Mouse (Mus musculus): ENCODE measurements around the gene Arih1. TPM values are rescaled to one million over a fixed set of nuclear protein-coding genes. Genes with fewer than 3 reads are reported as not detected.

Gene Arih1
- 38.1 TPM for polyA plus RNA-seq (2012; fragmentation: generic; extraction: Trizol)

- Histone ChIP-seq H3K4me2 (ENCODE audit: low read depth) (peak within 1 kb of the TSS; percentile 86), H3K4me3 (peak within 1 kb of the TSS; percentile 81), H3K36me3 (ENCODE audit: control insufficient read depth, insufficient read depth) (no peaks in the 10 kb centered on the region), H3K27me3 (ENCODE audit: control insufficient read depth, insufficient read depth, insufficient read length) (no peaks in the 10 kb centered on the region), H3ac (ENCODE audit: control insufficient read depth, insufficient read length) (peak within 1 kb of the TSS; percentile 97), H3K79me2 (ENCODE audit: control insufficient read depth, insufficient read depth) (peaks cover 43% of the 10 kb centered on the region)
- TF ChIP-seq E2F4 (IDR thresholded peaks at IDR 0.05; ENCODE audit: insufficient read depth): no peak
- no peak for TF ChIP-seq MAX (IDR thresholded peaks at IDR 0.05; ENCODE audit: low read depth)
- TF ChIP-seq REST (IDR thresholded peaks at IDR 0.05; ENCODE audit: insufficient read depth, insufficient read length): peak; percentile 53
- peak; percentile 96 for TF ChIP-seq POLR2A (IDR thresholded peaks at IDR 0.05; ENCODE audit: insufficient read length, low read depth)
- peak; percentile 86 for TF ChIP-seq SRF (IDR thresholded peaks at IDR 0.05; ENCODE audit: control insufficient read depth, insufficient read length, low read depth)
- TF ChIP-seq POLR2AphosphoS2 (IDR thresholded peaks at IDR 0.05; ENCODE audit: insufficient read length, low read depth): peak; percentile 99
- no peak for TF ChIP-seq TCF12 (IDR thresholded peaks at IDR 0.05; ENCODE audit: insufficient read depth, poor library complexity, severe bottlenecking)
- TF ChIP-seq MYOG (IDR thresholded peaks at IDR 0.05; ENCODE audit: control insufficient read depth in 1 of 3, insufficient read depth in 1 of 3, insufficient read length in 2 of 3, low read depth in 2 of 3): peak in 2 of 3 experiments; percentile 6 to 33
- TF ChIP-seq MYOD1 (IDR thresholded peaks at IDR 0.05; ENCODE audit: control insufficient read depth in 1 of 3, insufficient read length in 2 of 3, low read depth in 2 of 3): peak in 2 of 3 experiments; percentile 18 to 43
- TF ChIP-seq CEBPB (IDR thresholded peaks at IDR 0.05; ENCODE audit: insufficient read depth, poor library complexity, severe bottlenecking): no peak
- TF ChIP-seq TCF3 (IDR thresholded peaks at IDR 0.05; ENCODE audit: insufficient read length, low read depth): no peak
- TF ChIP-seq USF1 (IDR thresholded peaks at IDR 0.05; ENCODE audit: low read depth): no peak
Observed at GRCm38 (mm10) chr9:59486549-59487065, at the start of gene Arih1. Arih1 (minus strand) TSS chr9:59486618.

- peak; percentile 75 to 93 (median 92) for TF ChIP-seq MYOD1 (IDR thresholded peaks at IDR 0.05; ENCODE audit: control insufficient read depth in 1 of 3, insufficient read length in 2 of 3, low read depth in 2 of 3)
- TF ChIP-seq USF1 (IDR thresholded peaks at IDR 0.05; ENCODE audit: low read depth): no peak
- peak; percentile 55 for TF ChIP-seq TCF3 (IDR thresholded peaks at IDR 0.05; ENCODE audit: insufficient read length, low read depth)
- TF ChIP-seq CEBPB (IDR thresholded peaks at IDR 0.05; ENCODE audit: insufficient read depth, poor library complexity, severe bottlenecking): peak; percentile 89
- TF ChIP-seq MAX (IDR thresholded peaks at IDR 0.05; ENCODE audit: low read depth): no peak
- peak; percentile 51 to 90 (median 87) for TF ChIP-seq MYOG (IDR thresholded peaks at IDR 0.05; ENCODE audit: control insufficient read depth in 1 of 3, insufficient read depth in 1 of 3, insufficient read length in 2 of 3, low read depth in 2 of 3)
- TF ChIP-seq REST (IDR thresholded peaks at IDR 0.05; ENCODE audit: insufficient read depth, insufficient read length): no peak
- TF ChIP-seq SRF (IDR thresholded peaks at IDR 0.05; ENCODE audit: control insufficient read depth, insufficient read length, low read depth): peak; percentile 36
- peak; percentile 59 for TF ChIP-seq TCF12 (IDR thresholded peaks at IDR 0.05; ENCODE audit: insufficient read depth, poor library complexity, severe bottlenecking)
- TF ChIP-seq E2F4 (IDR thresholded peaks at IDR 0.05; ENCODE audit: insufficient read depth): no peak
- peak; percentile 27 for TF ChIP-seq POLR2A (IDR thresholded peaks at IDR 0.05; ENCODE audit: insufficient read length, low read depth)
- no peak for TF ChIP-seq POLR2AphosphoS2 (IDR thresholded peaks at IDR 0.05; ENCODE audit: insufficient read length, low read depth)
- no peaks in the 10 kb centered on the region for H3K27me3 ChIP-seq (ENCODE audit: control insufficient read depth, insufficient read depth, insufficient read length)
- no peaks in the 10 kb centered on the region for H3K36me3 ChIP-seq (ENCODE audit: control insufficient read depth, insufficient read depth)
- H3K79me2 ChIP-seq (ENCODE audit: control insufficient read depth, insufficient read depth): no peaks in the 10 kb centered on the region
- no peak overlapping the region for H3ac ChIP-seq (ENCODE audit: control insufficient read depth, insufficient read length)
- peak overlapping the region; percentile 56 for H3K4me2 ChIP-seq (ENCODE audit: low read depth)
- H3K4me3 ChIP-seq: no peak overlapping the region
Observed at GRCm38 (mm10) chr9:59533889-59534288, 47.5 kb upstream of the Arih1 start.

- H3K4me3 ChIP-seq: no peak overlapping the region
- TF ChIP-seq MAX (IDR thresholded peaks at IDR 0.05; ENCODE audit: low read depth) (no peak), E2F4 (IDR thresholded peaks at IDR 0.05; ENCODE audit: insufficient read depth) (no peak), USF1 (IDR thresholded peaks at IDR 0.05; ENCODE audit: low read depth) (no peak), REST (IDR thresholded peaks at IDR 0.05; ENCODE audit: insufficient read depth, insufficient read length) (no peak)
- H3K79me2 ChIP-seq (ENCODE audit: control insufficient read depth, insufficient read depth): no peaks in the 10 kb centered on the region
- H3K36me3 ChIP-seq (ENCODE audit: control insufficient read depth, insufficient read depth): no peaks in the 10 kb centered on the region
- no peak overlapping the region for H3ac ChIP-seq (ENCODE audit: control insufficient read depth, insufficient read length)
- peak overlapping the region; percentile 53 for H3K4me2 ChIP-seq (ENCODE audit: low read depth)
- H3K27me3 ChIP-seq (ENCODE audit: control insufficient read depth, insufficient read depth, insufficient read length): no peaks in the 10 kb centered on the region
Observed at GRCm38 (mm10) chr9:59533422-59533821, 47.0 kb upstream of the Arih1 start.

- no peak for TF ChIP-seq TCF12 (IDR thresholded peaks at IDR 0.05; ENCODE audit: insufficient read depth, poor library complexity, severe bottlenecking)
- no peak for TF ChIP-seq MYOG (IDR thresholded peaks at IDR 0.05; ENCODE audit: control insufficient read depth in 1 of 3, insufficient read depth in 1 of 3, insufficient read length in 2 of 3, low read depth in 2 of 3)
- TF ChIP-seq POLR2A (IDR thresholded peaks at IDR 0.05; ENCODE audit: insufficient read length, low read depth): no peak
- no peak for TF ChIP-seq USF1 (IDR thresholded peaks at IDR 0.05; ENCODE audit: low read depth)
- H3K4me2 ChIP-seq (ENCODE audit: low read depth): no peak overlapping the region
- H3K4me3 ChIP-seq: no peak overlapping the region
- no peak overlapping the region for H3ac ChIP-seq (ENCODE audit: control insufficient read depth, insufficient read length)
- no peaks in the 10 kb centered on the region for H3K79me2 ChIP-seq (ENCODE audit: control insufficient read depth, insufficient read depth)
- H3K27me3 ChIP-seq (ENCODE audit: control insufficient read depth, insufficient read depth, insufficient read length): no peaks in the 10 kb centered on the region
- H3K36me3 ChIP-seq (ENCODE audit: control insufficient read depth, insufficient read depth): no peaks in the 10 kb centered on the region
Observed at GRCm38 (mm10) chr9:59531645-59532044, 45.2 kb upstream of the Arih1 start.

- TF ChIP-seq MYOG (IDR thresholded peaks at IDR 0.05; ENCODE audit: control insufficient read depth in 1 of 3, insufficient read depth in 1 of 3, insufficient read length in 2 of 3, low read depth in 2 of 3): no peak
- TF ChIP-seq POLR2AphosphoS2 (IDR thresholded peaks at IDR 0.05; ENCODE audit: insufficient read length, low read depth): no peak
- TF ChIP-seq TCF12 (IDR thresholded peaks at IDR 0.05; ENCODE audit: insufficient read depth, poor library complexity, severe bottlenecking): no peak
- TF ChIP-seq TCF3 (IDR thresholded peaks at IDR 0.05; ENCODE audit: insufficient read length, low read depth): no peak
- no peak for TF ChIP-seq MYOD1 (IDR thresholded peaks at IDR 0.05; ENCODE audit: control insufficient read depth in 1 of 3, insufficient read length in 2 of 3, low read depth in 2 of 3)
- TF ChIP-seq REST (IDR thresholded peaks at IDR 0.05; ENCODE audit: insufficient read depth, insufficient read length): no peak
- no peak for TF ChIP-seq MAX (IDR thresholded peaks at IDR 0.05; ENCODE audit: low read depth)
- TF ChIP-seq USF1 (IDR thresholded peaks at IDR 0.05; ENCODE audit: low read depth): no peak
- TF ChIP-seq E2F4 (IDR thresholded peaks at IDR 0.05; ENCODE audit: insufficient read depth): no peak
- no peak for TF ChIP-seq POLR2A (IDR thresholded peaks at IDR 0.05; ENCODE audit: insufficient read length, low read depth)
- no peak for TF ChIP-seq SRF (IDR thresholded peaks at IDR 0.05; ENCODE audit: control insufficient read depth, insufficient read length, low read depth)
- no peak for TF ChIP-seq CEBPB (IDR thresholded peaks at IDR 0.05; ENCODE audit: insufficient read depth, poor library complexity, severe bottlenecking)
- no peak overlapping the region for H3ac ChIP-seq (ENCODE audit: control insufficient read depth, insufficient read length)
- H3K4me3 ChIP-seq: no peak overlapping the region
- no peaks in the 10 kb centered on the region for H3K79me2 ChIP-seq (ENCODE audit: control insufficient read depth, insufficient read depth)
- no peaks in the 10 kb centered on the region for H3K36me3 ChIP-seq (ENCODE audit: control insufficient read depth, insufficient read depth)
- H3K4me2 ChIP-seq (ENCODE audit: low read depth): peak overlapping the region; percentile 43
- no peaks in the 10 kb centered on the region for H3K27me3 ChIP-seq (ENCODE audit: control insufficient read depth, insufficient read depth, insufficient read length)
Observed at GRCm38 (mm10) chr9:59528274-59528673, 41.9 kb upstream of the Arih1 start.

Measured in myocyte (in vitro differentiated cells).